Comparison of ENCODE assay signal across 24 mouse cellular contexts in the genomic region with DNA sequence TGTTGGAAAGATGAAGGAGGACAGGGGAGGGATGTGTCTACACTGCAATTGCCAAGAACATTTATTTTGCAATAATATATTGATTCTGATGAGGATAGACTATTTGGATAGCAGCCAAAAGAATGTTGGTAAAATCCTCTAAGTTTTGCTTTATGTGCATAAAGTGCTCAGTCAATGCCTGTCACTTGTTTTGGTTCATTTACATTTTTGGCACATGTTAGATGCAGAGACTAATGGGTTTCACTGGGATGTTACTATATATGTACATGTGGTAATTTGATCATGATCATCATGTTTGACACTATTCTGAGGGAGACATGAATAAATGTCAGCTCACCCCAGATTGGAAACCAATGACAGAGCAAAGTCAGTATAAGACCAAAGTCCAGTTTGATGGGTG.
DNase-seq lines count a peak whose midpoint lies in the region; ATAC-seq and TF ChIP-seq lines count a peak whose summit lies in the region.
"Had no signal": no experiment of that assay in that cellular context is flagged by ENCODE, and none has a peak within 500 bp of the region (broad histone marks: within the 10 kb centered on the region; RNA-seq: fewer than 3 reads in every experiment).

No protein-coding gene starts in this region.

- no peaks in the 10 kb centered on the region for H3K4me1 ChIP-seq in forebrain, embryonic 13.5 days
- no peaks in the 10 kb centered on the region for H3K4me1 ChIP-seq in forebrain, embryonic 10.5 days
- no peaks in the 10 kb centered on the region for H3K4me1 ChIP-seq in liver, adult 2 months (ENCODE audit: control insufficient read depth, insufficient read depth, low read length)
- H3K4me1 ChIP-seq in liver, postnatal 0 days (ENCODE audit: insufficient read depth): no peaks in the 10 kb centered on the region
- no peaks in the 10 kb centered on the region for H3K4me1 ChIP-seq in forebrain, postnatal 0 days (ENCODE audit: insufficient read depth)
- H3K4me1 ChIP-seq: embryonic facial prominence, embryonic 12.5 days; hindbrain, embryonic 12.5 days; hindbrain, embryonic 15.5 days had no signal

- H3K27me3 ChIP-seq in forebrain, embryonic 13.5 days: no peaks in the 10 kb centered on the region
- no peaks in the 10 kb centered on the region for H3K27me3 ChIP-seq in forebrain, embryonic 10.5 days (ENCODE audit: poor library complexity, severe bottlenecking)
- H3K27me3 ChIP-seq in liver, adult 2 months (ENCODE audit: control insufficient read depth, insufficient read depth, low read length): no peaks in the 10 kb centered on the region
- no peaks in the 10 kb centered on the region for H3K27me3 ChIP-seq in liver, postnatal 0 days (ENCODE audit: insufficient read depth, low read length)
- H3K27me3 ChIP-seq in forebrain, postnatal 0 days (ENCODE audit: insufficient read depth, low read length): no peaks in the 10 kb centered on the region
- H3K27me3 ChIP-seq: CH12.LX; embryonic facial prominence, embryonic 12.5 days; hindbrain, embryonic 12.5 days; hindbrain, embryonic 15.5 days had no signal

- no peak overlapping the region for H3K27ac ChIP-seq in forebrain, embryonic 13.5 days
- H3K27ac ChIP-seq in forebrain, embryonic 10.5 days: no peak overlapping the region
- no peak overlapping the region for H3K27ac ChIP-seq in liver, adult 2 months (replicated peaks; ENCODE audit: insufficient read depth, low read depth, low read length)
- H3K27ac ChIP-seq in liver, postnatal 0 days (ENCODE audit: low read depth): no peak overlapping the region
- no peak overlapping the region for H3K27ac ChIP-seq in forebrain, postnatal 0 days (ENCODE audit: low read depth, low read length)
- H3K27ac ChIP-seq: embryonic facial prominence, embryonic 12.5 days; gastrocnemius, adult 2 months; hindbrain, embryonic 12.5 days; hindbrain, embryonic 15.5 days had no signal

- no peak for DNase-seq in forebrain, embryonic 10.5 days (ENCODE audit: extremely low spot score, low spot score)
- DNase-seq in liver, adult 2 months (ENCODE audit: extremely low read depth, low read depth, low spot score): peak; percentile 29
- no peak for DNase-seq in liver, postnatal 0 days
- DNase-seq in forebrain, postnatal 0 days: no peak
- no peak for DNase-seq in cerebellum, adult 11-12 months
- DNase-seq: adrenal gland, adult 2 months; adrenal gland, postnatal 14 days; B cell, adult 2 months; cerebellum, adult 18-20 months; cerebellum, adult 9-10 months; cerebellum, postnatal 14 days; gastrocnemius, adult 2 months; gastrocnemius, postnatal 14 days; heart, adult 11 months; kidney, adult 2 months had no signal

- no peak overlapping the region for H3K4me2 ChIP-seq in forebrain, embryonic 13.5 days
- no peak overlapping the region for H3K4me2 ChIP-seq in liver, postnatal 0 days (ENCODE audit: low read depth, low read length)
- H3K4me2 ChIP-seq in forebrain, postnatal 0 days (ENCODE audit: low read depth): no peak overlapping the region
- H3K4me2 ChIP-seq: embryonic facial prominence, embryonic 12.5 days; heart, embryonic 11.5 days; hindbrain, embryonic 12.5 days; hindbrain, embryonic 15.5 days had no signal

- no peaks in the 10 kb centered on the region for H3K9me3 ChIP-seq in forebrain, embryonic 13.5 days (replicated peaks)
- H3K9me3 ChIP-seq in forebrain, embryonic 10.5 days: no peaks in the 10 kb centered on the region
- no peaks in the 10 kb centered on the region for H3K9me3 ChIP-seq in liver, postnatal 0 days (ENCODE audit: low read length)
- no peaks in the 10 kb centered on the region for H3K9me3 ChIP-seq in forebrain, postnatal 0 days (ENCODE audit: low read length)
- H3K9me3 ChIP-seq: embryonic facial prominence, embryonic 12.5 days; G1E; hindbrain, embryonic 12.5 days; hindbrain, embryonic 15.5 days had no signal

- ATAC-seq in forebrain, embryonic 13.5 days: peak; percentile 75; the same call in 1 of the 2 replicates
- ATAC-seq in liver, postnatal 0 days: no peak
- peak; percentile 25; the same call in 1 of the 2 replicates for ATAC-seq in forebrain, postnatal 0 days
- ATAC-seq: intestine, postnatal 0 days had no signal

- no peaks in the 10 kb centered on the region for H3K79me2 ChIP-seq in liver, adult 2 months (ENCODE audit: control insufficient read depth, insufficient read depth, low read length)

- H3K4me3 ChIP-seq in forebrain, embryonic 13.5 days: no peak overlapping the region
- no peak overlapping the region for H3K4me3 ChIP-seq in forebrain, embryonic 10.5 days
- no peak overlapping the region for H3K4me3 ChIP-seq in liver, adult 2 months (ENCODE audit: insufficient read depth, low read depth, low read length)
- no peak overlapping the region for H3K4me3 ChIP-seq in liver, postnatal 0 days (ENCODE audit: low read depth, low read length)
- H3K4me3 ChIP-seq in forebrain, postnatal 0 days (ENCODE audit: low read depth, low read length): no peak overlapping the region
- H3K4me3 ChIP-seq: embryonic facial prominence, embryonic 12.5 days; erythroblast, embryonic 14.5 days; gastrocnemius, adult 2 months; hindbrain, embryonic 12.5 days; hindbrain, embryonic 15.5 days had no signal

- H3K9ac ChIP-seq in forebrain, embryonic 13.5 days: no peak overlapping the region
- H3K9ac ChIP-seq in liver, adult 2 months (ENCODE audit: low read depth, low read length): no peak overlapping the region
- H3K9ac ChIP-seq in liver, postnatal 0 days (replicated peaks): no peak overlapping the region
- H3K9ac ChIP-seq in forebrain, postnatal 0 days: no peak overlapping the region
- H3K9ac ChIP-seq: embryonic facial prominence, embryonic 12.5 days; hindbrain, embryonic 12.5 days; hindbrain, embryonic 15.5 days had no signal

- no peaks in the 10 kb centered on the region for H3K36me3 ChIP-seq in forebrain, embryonic 13.5 days (ENCODE audit: poor library complexity, severe bottlenecking)
- no peaks in the 10 kb centered on the region for H3K36me3 ChIP-seq in forebrain, embryonic 10.5 days (replicated peaks)
- H3K36me3 ChIP-seq in liver, adult 2 months (ENCODE audit: control insufficient read depth, insufficient read depth, low read length): no peaks in the 10 kb centered on the region
- H3K36me3 ChIP-seq in liver, postnatal 0 days (replicated peaks; ENCODE audit: insufficient read depth, low read length): no peaks in the 10 kb centered on the region
- no peaks in the 10 kb centered on the region for H3K36me3 ChIP-seq in forebrain, postnatal 0 days (ENCODE audit: insufficient read depth)
- H3K36me3 ChIP-seq: embryonic facial prominence, embryonic 12.5 days; G1E; hindbrain, embryonic 12.5 days; hindbrain, embryonic 15.5 days had no signal

- TF ChIP-seq CTCF in liver, adult 2 months (IDR thresholded peaks at IDR 0.05; ENCODE audit: low read depth, low read length): no peak
- TF ChIP-seq CTCF in liver, postnatal 0 days (IDR thresholded peaks at IDR 0.05; ENCODE audit: low read depth): no peak
- TF ChIP-seq CTCF in forebrain, postnatal 0 days (IDR thresholded peaks at IDR 0.05; ENCODE audit: low read depth): no peak

- TF ChIP-seq POLR2A in liver, adult 2 months (IDR thresholded peaks at IDR 0.05; ENCODE audit: extremely low read depth, insufficient read depth, low read length): no peak

- no peak for TF ChIP-seq EP300 in liver, postnatal 0 days (IDR thresholded peaks at IDR 0.05; ENCODE audit: low read depth)
